Mouse (Mus musculus): Measurements from ENCODE around the gene Klc3. TPM values are rescaled to one million over a fixed set of nuclear protein-coding genes. Genes with fewer than 3 reads are reported as not detected.

The Klc3 gene
- polyA plus RNA-seq, 1 experiment, result 18.2 TPM

DNA sequence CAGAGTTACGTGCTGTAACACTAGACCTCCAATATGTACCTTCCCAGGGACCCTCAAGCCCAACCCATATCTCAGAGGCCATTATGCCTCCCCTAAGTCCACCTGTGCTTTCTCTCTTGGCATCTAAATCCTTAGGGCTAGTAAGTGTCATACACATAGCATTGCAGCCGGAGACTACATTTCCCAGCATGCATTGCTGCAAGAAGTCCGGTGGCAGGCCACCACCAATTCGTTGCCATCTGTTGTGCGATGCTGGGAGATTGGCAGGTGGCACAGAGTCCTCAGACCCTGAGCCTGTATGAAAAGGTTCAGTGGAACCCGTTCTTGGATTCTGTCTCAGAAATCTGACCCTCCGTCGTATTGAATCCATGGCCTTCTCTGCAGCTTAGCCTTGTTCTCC is 25.8 kb upstream of the Klc3 start:
- 75% methylated on average over 8 of the region's 8 CpGs for WGBS
- Histone ChIP-seq H3K4me1 (ENCODE audit: control insufficient read depth, insufficient read depth, low read length) (no peaks in the 10 kb centered on the region), H3K4me3 (replicated peaks; ENCODE audit: extremely low read depth, low read depth, low read length) (no peak overlapping the region)
- DNase-seq, result no peak
- TF ChIP-seq POLR2A (IDR thresholded peaks at IDR 0.05; ENCODE audit: borderline replicate concordance, extremely low read depth, low read depth, low read length), result no peak
- TF ChIP-seq CTCF (IDR thresholded peaks at IDR 0.05; ENCODE audit: insufficient read depth, low read length), result no peak

DNA sequence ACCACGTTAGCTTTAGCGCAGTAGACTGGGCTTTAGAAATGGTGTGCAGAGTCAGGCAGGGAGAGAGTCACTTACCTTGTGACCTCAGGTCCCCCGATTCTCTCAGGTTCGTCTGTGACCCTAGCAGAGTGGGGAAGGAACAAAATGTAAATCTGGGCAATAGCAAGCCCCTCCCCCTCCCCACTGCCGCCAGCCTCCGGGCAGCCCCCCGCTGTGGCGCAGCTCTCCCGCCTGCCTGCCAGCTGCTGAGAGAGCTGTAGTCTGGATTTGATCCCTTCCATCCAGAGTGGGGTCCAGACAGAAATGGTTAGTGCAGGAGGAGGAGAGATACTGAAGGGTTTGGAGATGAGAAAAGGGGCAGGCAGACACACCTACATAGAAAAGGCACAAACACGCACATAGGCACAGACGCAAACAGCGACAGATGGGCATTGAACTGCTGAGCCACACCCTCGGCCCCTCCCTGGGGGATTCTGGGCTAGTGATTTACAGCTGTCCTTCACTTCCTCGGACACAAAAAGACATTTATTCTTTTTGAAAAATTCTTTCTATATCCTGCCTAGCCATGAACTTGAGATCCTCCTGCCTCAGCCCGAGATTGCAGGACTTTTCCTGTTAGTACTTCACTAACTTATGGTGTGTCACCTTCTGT is 24.2 kb upstream of the Klc3 start:
- TF ChIP-seq CTCF (IDR thresholded peaks at IDR 0.05; ENCODE audit: insufficient read depth, low read length) (no peak), POLR2A (IDR thresholded peaks at IDR 0.05; ENCODE audit: borderline replicate concordance, extremely low read depth, low read depth, low read length) (no peak)
- H3K4me1 ChIP-seq (ENCODE audit: control insufficient read depth, insufficient read depth, low read length), result no peaks in the 10 kb centered on the region
- DNase-seq, result no peak
- H3K4me3 ChIP-seq (replicated peaks; ENCODE audit: extremely low read depth, low read depth, low read length), result no peak overlapping the region
- 77% methylated on average over 15 of the region's 15 CpGs for whole genome bisulfite sequencing

DNA sequence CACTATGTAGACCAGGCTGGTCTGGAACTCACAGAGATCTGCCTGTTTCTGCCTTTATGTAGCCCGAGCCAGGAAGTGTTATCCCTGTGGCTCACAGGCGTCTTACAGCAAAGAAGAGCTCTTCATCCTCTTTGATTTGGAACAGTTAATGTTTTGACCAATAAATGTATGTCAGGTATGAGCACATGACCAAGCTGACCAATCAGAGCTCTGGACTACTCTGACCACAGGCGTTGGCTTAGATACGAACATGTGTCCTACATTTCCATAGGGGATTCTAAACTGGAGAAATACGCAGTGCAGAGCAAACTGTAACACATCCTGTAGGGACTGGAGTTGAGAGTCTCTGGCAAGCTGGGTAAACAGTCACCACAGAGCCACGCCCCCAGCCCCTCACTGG is 23.0 kb upstream of the Klc3 start:
- WGBS, result 92% methylated on average over 6 of the region's 6 CpGs
- H3K4me3 ChIP-seq (replicated peaks; ENCODE audit: extremely low read depth, low read depth, low read length), result no peak overlapping the region

DNA sequence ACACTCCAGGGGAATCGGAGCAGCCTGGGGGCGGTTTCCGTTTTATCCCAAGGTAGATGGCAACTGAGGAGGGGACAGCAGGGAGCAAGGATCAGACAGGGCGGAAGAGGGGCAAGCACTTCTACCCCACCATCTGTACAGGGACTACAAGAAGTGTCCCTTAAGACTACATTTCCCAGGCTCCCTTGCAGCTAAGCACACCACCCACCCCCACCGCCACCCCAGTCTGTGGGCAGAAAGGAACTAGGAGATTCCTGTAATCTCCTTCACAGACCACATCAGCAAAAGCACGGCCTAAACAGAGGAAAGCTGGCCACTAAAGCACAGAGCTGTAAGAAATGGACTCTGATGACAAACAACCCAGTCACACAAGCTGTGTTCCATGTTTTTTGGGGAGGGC is 22.4 kb upstream of the Klc3 start:
- TF ChIP-seq CTCF (IDR thresholded peaks at IDR 0.05; ENCODE audit: insufficient read depth, low read length), result no peak
- 82% methylated on average over 6 of the region's 6 CpGs for WGBS
- no peak overlapping the region for H3K4me3 ChIP-seq (replicated peaks; ENCODE audit: extremely low read depth, low read depth, low read length)
- DNase-seq, result no peak
- no peaks in the 10 kb centered on the region for H3K4me1 ChIP-seq (ENCODE audit: control insufficient read depth, insufficient read depth, low read length)

More for the DNA sequence above, 23.0 kb upstream of the Klc3 start:
- no peaks in the 10 kb centered on the region for H3K4me1 ChIP-seq (ENCODE audit: control insufficient read depth, insufficient read depth, low read length)
- no peak for DNase-seq
- no peak for TF ChIP-seq POLR2A (IDR thresholded peaks at IDR 0.05; ENCODE audit: borderline replicate concordance, extremely low read depth, low read depth, low read length)
- no peak for TF ChIP-seq CTCF (IDR thresholded peaks at IDR 0.05; ENCODE audit: insufficient read depth, low read length)

DNA sequence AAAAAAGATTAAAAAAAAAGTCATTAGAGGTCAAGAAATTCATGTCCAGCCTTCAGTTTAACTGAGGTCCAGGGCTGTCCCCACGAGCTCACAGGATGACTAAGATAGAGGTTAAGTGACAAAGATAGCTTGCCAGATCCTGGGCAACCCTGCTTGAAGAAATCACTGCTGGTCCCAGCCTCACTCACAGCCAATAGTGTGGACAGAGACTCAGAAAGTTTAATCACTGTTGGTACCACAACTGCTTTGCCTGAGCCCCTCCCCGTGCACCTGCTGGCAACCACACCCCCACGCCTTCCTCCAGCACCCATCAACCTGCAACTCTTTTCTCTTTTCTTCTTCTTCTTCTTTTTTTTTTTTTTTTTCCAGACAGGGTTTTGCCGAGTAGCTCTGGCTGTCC is 20.1 kb upstream of the Klc3 start:
- TF ChIP-seq POLR2A (IDR thresholded peaks at IDR 0.05; ENCODE audit: borderline replicate concordance, extremely low read depth, low read depth, low read length) (no peak), CTCF (IDR thresholded peaks at IDR 0.05; ENCODE audit: insufficient read depth, low read length) (no peak)
- Histone ChIP-seq H3K4me3 (replicated peaks; ENCODE audit: extremely low read depth, low read depth, low read length) (no peak overlapping the region), H3K4me1 (ENCODE audit: control insufficient read depth, insufficient read depth, low read length) (no peaks in the 10 kb centered on the region; the same call in 1 of the 2 replicates)
- DNase-seq, result no peak
- WGBS, result 56% methylated on average over 4 of the region's 4 CpGs

DNA sequence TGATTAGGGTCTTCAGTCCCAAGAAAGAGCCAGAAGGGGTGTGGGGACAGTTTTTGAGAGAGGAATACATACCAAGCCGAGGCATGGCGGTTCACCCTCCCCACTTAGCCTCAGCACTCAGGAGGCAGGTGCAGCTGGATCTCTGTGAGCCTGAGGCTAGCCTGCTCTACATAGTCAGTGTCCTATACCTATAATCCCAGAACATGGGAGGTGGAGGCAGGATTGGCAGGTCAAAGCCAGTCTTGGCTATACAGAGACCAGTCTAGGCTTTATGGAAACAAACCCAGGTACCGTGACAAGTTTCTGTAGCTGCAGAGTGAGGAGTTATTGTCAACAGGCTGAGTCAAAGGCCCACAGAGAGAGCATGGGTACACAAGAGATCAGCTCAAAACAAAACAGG is 19.2 kb upstream of the Klc3 start:
- TF ChIP-seq POLR2A (IDR thresholded peaks at IDR 0.05; ENCODE audit: borderline replicate concordance, extremely low read depth, low read depth, low read length) (no peak), CTCF (IDR thresholded peaks at IDR 0.05; ENCODE audit: insufficient read depth, low read length) (no peak)
- H3K4me3 ChIP-seq (replicated peaks; ENCODE audit: extremely low read depth, low read depth, low read length), result no peak overlapping the region
- 86% methylated on average over 3 of the region's 3 CpGs for whole genome bisulfite sequencing
- no peaks in the 10 kb centered on the region; the same call in 1 of the 2 replicates for H3K4me1 ChIP-seq (ENCODE audit: control insufficient read depth, insufficient read depth, low read length)
- no peak for DNase-seq

DNA sequence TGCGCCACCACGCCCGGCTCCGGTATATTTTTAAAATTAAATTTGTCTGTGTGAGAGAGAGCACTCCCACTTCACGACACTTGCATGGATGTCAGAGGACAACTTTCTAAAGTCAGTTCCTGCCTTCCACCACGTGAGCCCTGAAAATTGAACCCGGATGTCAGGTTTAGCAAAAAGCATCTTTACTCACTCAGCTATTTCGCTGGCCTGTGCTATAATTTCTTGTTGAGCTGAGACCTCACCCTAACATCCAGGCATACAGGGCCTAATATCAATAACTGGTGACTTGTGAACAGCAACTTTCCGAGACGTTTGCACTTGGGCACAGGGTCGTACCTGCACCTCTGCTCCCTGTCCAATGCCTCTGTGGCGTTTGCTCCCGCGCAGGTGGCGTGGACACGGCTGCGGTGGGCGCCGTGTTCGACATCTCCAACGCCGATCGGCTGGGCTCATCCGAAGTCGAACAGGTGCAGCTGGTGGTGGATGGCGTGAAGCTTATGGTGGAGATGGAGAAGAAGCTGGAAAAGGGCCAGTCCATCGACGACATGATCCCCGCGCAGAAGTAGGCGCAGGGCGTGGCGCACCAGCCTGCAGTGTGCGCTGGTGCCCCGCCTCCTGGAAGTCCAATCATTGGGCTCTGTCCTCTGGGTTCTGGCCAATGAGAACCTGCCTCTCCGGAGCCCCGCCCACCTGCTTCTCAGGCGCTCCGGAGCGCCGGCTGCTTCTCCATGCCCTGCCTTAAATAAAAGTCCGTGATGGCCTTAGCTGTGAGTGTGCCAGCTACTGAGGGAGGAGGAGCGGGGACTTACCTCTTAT is 17.1 kb upstream of the Klc3 start:
- Histone ChIP-seq H3K4me3 (replicated peaks; ENCODE audit: extremely low read depth, low read depth, low read length) (peak overlapping the region; percentile 57), H3K4me1 (ENCODE audit: control insufficient read depth, insufficient read depth, low read length) (no peaks in the 10 kb centered on the region; the same call in 1 of the 2 replicates)
- 12% methylated on average over 43 of the region's 43 CpGs for WGBS
- peak; percentile 89 for DNase-seq
- no peak for TF ChIP-seq POLR2A (IDR thresholded peaks at IDR 0.05; ENCODE audit: borderline replicate concordance, extremely low read depth, low read depth, low read length)
- TF ChIP-seq CTCF (IDR thresholded peaks at IDR 0.05; ENCODE audit: insufficient read depth, low read length), result no peak

DNA sequence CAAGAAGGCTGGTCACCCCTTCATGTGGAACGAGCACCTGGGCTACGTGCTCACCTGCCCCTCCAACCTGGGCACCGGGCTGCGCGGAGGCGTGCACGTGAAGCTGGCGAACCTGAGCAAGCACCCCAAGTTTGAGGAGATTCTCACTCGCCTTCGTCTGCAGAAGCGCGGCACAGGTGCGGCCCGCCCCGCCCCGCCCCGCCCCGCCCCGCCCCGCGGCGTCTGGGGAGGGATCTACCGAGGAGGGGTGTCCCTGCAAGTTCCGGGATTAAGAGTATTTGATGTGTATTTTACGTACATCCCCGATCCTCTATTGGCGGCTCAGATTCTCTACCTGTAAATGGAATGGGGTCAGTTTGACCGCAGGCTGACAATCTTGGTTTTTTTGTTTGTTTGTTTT is 16.2 kb upstream of the Klc3 start:
- Histone ChIP-seq H3K4me3 (replicated peaks; ENCODE audit: extremely low read depth, low read depth, low read length) (no peak overlapping the region), H3K4me1 (ENCODE audit: control insufficient read depth, insufficient read depth, low read length) (no peaks in the 10 kb centered on the region; the same call in 1 of the 2 replicates)
- DNase-seq, result no peak
- no peak for TF ChIP-seq CTCF (IDR thresholded peaks at IDR 0.05; ENCODE audit: insufficient read depth, low read length)
- TF ChIP-seq POLR2A (IDR thresholded peaks at IDR 0.05; ENCODE audit: borderline replicate concordance, extremely low read depth, low read depth, low read length), result no peak
- WGBS, result 9% methylated on average over 28 of the region's 28 CpGs

DNA sequence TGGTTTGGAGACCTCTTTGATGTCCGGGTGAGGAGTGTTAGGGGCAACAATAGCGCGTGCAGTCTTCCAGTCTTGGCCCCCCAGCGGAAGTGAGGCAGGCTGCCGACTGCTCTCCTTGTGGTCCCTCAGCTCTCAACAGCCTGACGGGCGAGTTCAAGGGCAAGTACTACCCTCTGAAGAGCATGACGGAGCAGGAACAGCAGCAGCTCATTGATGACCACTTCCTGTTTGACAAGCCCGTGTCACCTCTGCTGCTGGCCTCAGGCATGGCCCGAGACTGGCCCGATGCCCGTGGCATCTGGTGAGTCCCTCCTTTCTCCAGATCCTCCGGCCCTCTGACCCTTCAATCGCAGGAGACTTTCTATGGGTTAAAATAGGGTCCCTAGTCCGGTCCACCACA is 12.7 kb upstream of the Klc3 start:
- H3K4me3 ChIP-seq (replicated peaks; ENCODE audit: extremely low read depth, low read depth, low read length), result no peak overlapping the region
- no peak for DNase-seq
- TF ChIP-seq CTCF (IDR thresholded peaks at IDR 0.05; ENCODE audit: insufficient read depth, low read length) (no peak), POLR2A (IDR thresholded peaks at IDR 0.05; ENCODE audit: borderline replicate concordance, extremely low read depth, low read depth, low read length) (no peak)
- whole genome bisulfite sequencing, result 47% methylated on average over 15 of the region's 15 CpGs
- no peaks in the 10 kb centered on the region; the same call in 1 of the 2 replicates for H3K4me1 ChIP-seq (ENCODE audit: control insufficient read depth, insufficient read depth, low read length)

DNA sequence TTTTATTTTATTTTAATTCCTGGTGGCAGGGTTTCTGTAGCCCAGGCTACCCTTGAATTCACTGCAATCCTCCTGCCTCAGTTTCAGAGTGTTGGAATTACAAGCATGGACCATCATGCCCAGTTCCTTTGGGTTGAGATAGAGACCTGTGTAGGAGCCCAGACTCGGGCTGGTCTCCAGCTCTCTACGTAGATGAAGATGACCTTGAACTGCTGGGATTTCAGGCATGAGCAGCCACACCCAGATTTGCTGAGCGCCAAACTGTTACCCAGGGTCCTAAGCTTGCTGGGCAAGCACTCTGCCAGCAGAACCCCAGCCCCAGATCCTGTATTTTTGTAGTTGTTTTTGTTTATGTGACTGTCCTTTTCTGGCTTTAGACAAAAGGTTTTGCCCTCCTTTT is 9.6 kb upstream of the Klc3 start:
- no peak overlapping the region for H3K4me3 ChIP-seq (replicated peaks; ENCODE audit: extremely low read depth, low read depth, low read length)
- no peaks in the 10 kb centered on the region for H3K4me1 ChIP-seq (ENCODE audit: control insufficient read depth, insufficient read depth, low read length)
- TF ChIP-seq CTCF (IDR thresholded peaks at IDR 0.05; ENCODE audit: insufficient read depth, low read length), result no peak
- WGBS, result 67% methylated on average over 3 of the region's 3 CpGs
- DNase-seq, result no peak
